Mouse (Mus musculus): ENCODE measurements at regions not wholly inside any gene's neighbourhood (a gene's known extent, or its start where the extent isn't known, plus 50 kb on each side); places are given as distances from the start of the nearest gene placed in this dataset.

DNA sequence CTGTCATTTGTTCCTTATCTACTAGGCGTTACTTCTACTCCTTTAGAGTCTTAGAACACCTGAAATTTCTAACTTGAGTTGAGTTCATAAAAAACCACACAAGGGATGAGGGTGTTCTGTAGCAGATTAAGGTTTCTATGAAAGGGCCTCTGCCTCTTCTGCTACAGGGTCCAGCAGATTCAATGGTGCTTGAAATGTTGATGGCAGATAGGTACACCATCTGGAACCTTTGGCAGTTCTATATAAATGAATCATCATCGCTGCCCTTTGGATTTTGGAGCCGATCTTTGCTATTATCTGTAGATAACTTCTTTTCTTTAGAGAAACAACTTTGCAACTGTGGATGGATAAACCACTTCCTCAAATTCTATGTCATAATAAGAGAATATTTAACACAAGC, 483.9 kb upstream of the Pappa start:
- Histone ChIP-seq H3K4me2 (ENCODE audit: low read length) (no peak overlapping the region), H3K36me3 (ENCODE audit: insufficient read depth, low read length) (no peaks in the 10 kb centered on the region), H3K4me3 (replicated peaks; ENCODE audit: low read depth, low read length) (no peak overlapping the region), H3K9ac (ENCODE audit: low read depth, low read length) (no peak overlapping the region), H3K4me1 (replicated peaks; ENCODE audit: insufficient read depth, low read length) (no peaks in the 10 kb centered on the region), H3K9me3 (replicated peaks; ENCODE audit: low read length) (no peaks in the 10 kb centered on the region), H3K27ac (no peak overlapping the region), H3K27me3 (ENCODE audit: insufficient read depth, low read length) (no peaks in the 10 kb centered on the region)
- no peak for ATAC-seq (replicated peaks; ENCODE audit: low FRiP score, low read depth)
- DNase-seq (ENCODE audit: low spot score), result no peak
- TF ChIP-seq CTCF (IDR thresholded peaks at IDR 0.05; ENCODE audit: low read depth), result no peak
- 79% methylated on average over 3 of the region's 3 CpGs for WGBS

DNA sequence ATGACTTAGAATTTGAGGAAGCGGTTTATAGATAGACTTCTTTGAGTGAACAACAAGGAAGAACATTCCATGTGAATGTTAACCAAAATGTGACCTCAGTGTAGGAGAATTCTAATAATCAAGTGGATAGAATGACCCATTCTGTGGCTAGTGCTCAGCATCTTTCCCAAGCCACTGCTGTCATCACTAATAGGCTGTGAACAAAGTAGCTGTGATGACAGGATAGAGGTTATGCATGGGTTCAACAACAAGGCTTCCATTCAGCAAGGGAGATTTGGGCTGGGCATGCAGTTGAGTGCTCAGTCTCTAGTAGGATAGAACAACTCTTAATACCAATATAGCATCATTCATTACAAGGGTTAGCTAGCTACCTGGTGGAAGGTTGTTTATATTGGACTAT, 483.0 kb upstream of the Pappa start:
- Histone ChIP-seq H3K36me3 (ENCODE audit: insufficient read depth, low read length) (no peaks in the 10 kb centered on the region), H3K4me2 (ENCODE audit: low read length) (no peak overlapping the region), H3K4me1 (replicated peaks; ENCODE audit: insufficient read depth, low read length) (no peaks in the 10 kb centered on the region), H3K27me3 (ENCODE audit: insufficient read depth, low read length) (no peaks in the 10 kb centered on the region), H3K9me3 (replicated peaks; ENCODE audit: low read length) (no peaks in the 10 kb centered on the region), H3K9ac (ENCODE audit: low read depth, low read length) (no peak overlapping the region), H3K27ac (no peak overlapping the region), H3K4me3 (replicated peaks; ENCODE audit: low read depth, low read length) (no peak overlapping the region)
- no peak for DNase-seq (ENCODE audit: low spot score)
- TF ChIP-seq CTCF (IDR thresholded peaks at IDR 0.05; ENCODE audit: low read depth), result no peak
- WGBS, result 87% methylated on average over 1 of the region's 1 CpGs
- ATAC-seq (replicated peaks; ENCODE audit: low FRiP score, low read depth), result no peak

DNA sequence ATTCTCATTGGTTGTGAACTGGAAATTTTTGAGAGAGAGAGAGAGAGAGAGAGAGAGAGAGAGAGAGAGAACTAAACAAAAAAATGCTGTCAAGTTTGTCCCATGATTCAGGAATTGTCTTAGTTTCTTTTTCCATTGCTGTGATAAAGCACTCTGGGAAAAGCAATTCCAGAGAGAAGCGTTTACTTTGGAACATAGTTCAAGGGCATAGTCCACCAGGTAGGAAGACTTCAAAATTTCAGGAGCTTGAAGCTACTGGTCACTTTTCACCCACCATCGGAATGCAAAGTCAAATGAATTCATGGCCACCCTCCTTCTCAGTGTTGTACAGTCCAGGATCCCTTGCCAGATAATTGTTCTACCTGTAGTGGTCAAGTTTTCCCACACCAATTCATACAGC, 478.8 kb upstream of the Pappa start:
- Histone ChIP-seq H3K4me1 (replicated peaks; ENCODE audit: insufficient read depth, low read length) (no peaks in the 10 kb centered on the region), H3K4me2 (ENCODE audit: low read length) (no peak overlapping the region), H3K9me3 (replicated peaks; ENCODE audit: low read length) (no peaks in the 10 kb centered on the region), H3K27ac (no peak overlapping the region), H3K27me3 (ENCODE audit: insufficient read depth, low read length) (no peaks in the 10 kb centered on the region), H3K9ac (ENCODE audit: low read depth, low read length) (no peak overlapping the region), H3K36me3 (ENCODE audit: insufficient read depth, low read length) (no peaks in the 10 kb centered on the region), H3K4me3 (replicated peaks; ENCODE audit: low read depth, low read length) (no peak overlapping the region)
- TF ChIP-seq CTCF (IDR thresholded peaks at IDR 0.05; ENCODE audit: low read depth), result no peak
- ATAC-seq (replicated peaks; ENCODE audit: low FRiP score, low read depth) (no peak), DNase-seq (ENCODE audit: low spot score) (no peak)
- 86% methylated on average over 2 of the region's 2 CpGs for WGBS

DNA sequence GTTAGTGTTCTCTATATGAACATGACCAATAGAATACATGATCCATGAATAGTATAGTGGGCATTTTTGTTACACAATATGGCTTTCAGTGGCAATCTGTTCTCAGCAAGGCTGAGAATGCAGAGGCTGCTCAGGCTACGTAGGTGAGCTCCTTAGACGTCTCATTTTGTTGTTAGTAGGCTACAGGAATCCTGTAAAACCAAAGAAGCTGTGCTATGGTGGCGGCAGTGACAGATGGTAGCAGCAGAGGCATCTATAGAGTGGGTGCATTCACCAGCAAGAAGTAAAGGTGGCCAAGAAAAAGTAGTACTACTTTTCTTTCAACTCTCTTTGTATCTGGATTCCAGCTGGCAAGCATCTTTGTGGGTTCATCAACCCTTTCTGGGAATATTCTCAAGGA, 469.8 kb upstream of the Pappa start:
- no peak overlapping the region for H3K4me3 ChIP-seq (replicated peaks; ENCODE audit: low read depth, low read length)
- no peaks in the 10 kb centered on the region for H3K9me3 ChIP-seq (replicated peaks; ENCODE audit: low read length)
- no peak overlapping the region for H3K27ac ChIP-seq
- no peak overlapping the region for H3K9ac ChIP-seq (ENCODE audit: low read depth, low read length)
- no peaks in the 10 kb centered on the region for H3K4me1 ChIP-seq (replicated peaks; ENCODE audit: insufficient read depth, low read length)
- no peak for TF ChIP-seq CTCF (IDR thresholded peaks at IDR 0.05; ENCODE audit: low read depth)
- DNase-seq (ENCODE audit: low spot score), result no peak
- no peak for ATAC-seq (replicated peaks; ENCODE audit: low FRiP score, low read depth)
- no peak overlapping the region for H3K4me2 ChIP-seq (ENCODE audit: low read length)
- no peaks in the 10 kb centered on the region for H3K27me3 ChIP-seq (ENCODE audit: insufficient read depth, low read length)
- H3K36me3 ChIP-seq (ENCODE audit: insufficient read depth, low read length), result no peaks in the 10 kb centered on the region
- WGBS, result 83% methylated on average over 3 of the region's 3 CpGs

DNA sequence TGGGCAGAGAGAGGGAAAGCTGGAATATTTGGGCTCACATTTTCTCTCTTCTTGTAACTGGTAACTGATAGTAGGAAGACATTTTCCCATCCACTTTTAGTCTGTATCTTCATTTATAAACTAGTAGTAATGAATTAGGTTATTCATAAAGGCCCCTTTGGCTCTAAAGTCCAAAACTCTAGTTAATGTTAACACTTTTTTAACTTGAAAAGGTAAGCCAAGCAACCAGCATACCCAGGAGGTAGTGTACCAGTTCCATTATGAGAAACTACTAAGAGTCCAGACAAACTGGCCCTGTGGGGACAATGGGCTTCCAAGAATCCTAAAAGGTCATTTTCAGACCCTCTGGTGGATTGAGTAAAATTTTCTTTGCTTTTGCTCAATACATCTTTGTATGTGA, 468.4 kb upstream of the Pappa start:
- Histone ChIP-seq H3K27me3 (ENCODE audit: insufficient read depth, low read length) (no peaks in the 10 kb centered on the region), H3K4me3 (replicated peaks; ENCODE audit: low read depth, low read length) (no peak overlapping the region), H3K36me3 (ENCODE audit: insufficient read depth, low read length) (no peaks in the 10 kb centered on the region), H3K9ac (ENCODE audit: low read depth, low read length) (no peak overlapping the region), H3K4me1 (replicated peaks; ENCODE audit: insufficient read depth, low read length) (no peaks in the 10 kb centered on the region), H3K27ac (no peak overlapping the region), H3K9me3 (replicated peaks; ENCODE audit: low read length) (no peaks in the 10 kb centered on the region), H3K4me2 (ENCODE audit: low read length) (no peak overlapping the region)
- DNase-seq (ENCODE audit: low spot score) (no peak), ATAC-seq (replicated peaks; ENCODE audit: low FRiP score, low read depth) (no peak)
- no peak for TF ChIP-seq CTCF (IDR thresholded peaks at IDR 0.05; ENCODE audit: low read depth)

DNA sequence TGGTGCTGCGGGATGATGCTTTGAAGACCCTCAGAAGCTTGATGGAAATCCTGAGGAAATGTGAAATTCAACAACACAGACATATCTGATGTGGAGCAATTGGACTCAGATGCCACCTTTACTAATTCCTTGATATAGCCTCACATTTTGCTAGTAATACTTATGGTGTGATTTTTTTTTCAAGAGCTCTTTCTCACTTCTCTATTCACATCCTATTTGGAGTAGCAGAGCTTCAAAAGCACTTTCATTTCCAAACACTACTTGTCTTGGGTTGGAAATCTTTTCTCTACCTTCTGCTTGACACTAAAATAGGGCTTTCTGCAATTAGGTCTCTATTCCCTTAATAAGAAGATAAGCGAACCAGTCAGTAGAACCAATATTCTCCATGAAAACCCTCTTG, 460.3 kb upstream of the Pappa start:
- H3K4me3 ChIP-seq (replicated peaks; ENCODE audit: low read depth, low read length), result no peak overlapping the region
- DNase-seq (ENCODE audit: low spot score), result no peak
- H3K4me1 ChIP-seq (replicated peaks; ENCODE audit: insufficient read depth, low read length), result no peaks in the 10 kb centered on the region
- ATAC-seq (replicated peaks; ENCODE audit: low FRiP score, low read depth), result no peak
- no peaks in the 10 kb centered on the region for H3K27me3 ChIP-seq (ENCODE audit: insufficient read depth, low read length)
- no peaks in the 10 kb centered on the region for H3K36me3 ChIP-seq (ENCODE audit: insufficient read depth, low read length)
- 91% methylated on average over 2 of the region's 2 CpGs for WGBS
- TF ChIP-seq CTCF (IDR thresholded peaks at IDR 0.05; ENCODE audit: low read depth), result no peak
- H3K4me2 ChIP-seq (ENCODE audit: low read length), result no peak overlapping the region
- H3K9me3 ChIP-seq (replicated peaks; ENCODE audit: low read length), result no peaks in the 10 kb centered on the region
- no peak overlapping the region for H3K27ac ChIP-seq
- no peak overlapping the region for H3K9ac ChIP-seq (ENCODE audit: low read depth, low read length)

DNA sequence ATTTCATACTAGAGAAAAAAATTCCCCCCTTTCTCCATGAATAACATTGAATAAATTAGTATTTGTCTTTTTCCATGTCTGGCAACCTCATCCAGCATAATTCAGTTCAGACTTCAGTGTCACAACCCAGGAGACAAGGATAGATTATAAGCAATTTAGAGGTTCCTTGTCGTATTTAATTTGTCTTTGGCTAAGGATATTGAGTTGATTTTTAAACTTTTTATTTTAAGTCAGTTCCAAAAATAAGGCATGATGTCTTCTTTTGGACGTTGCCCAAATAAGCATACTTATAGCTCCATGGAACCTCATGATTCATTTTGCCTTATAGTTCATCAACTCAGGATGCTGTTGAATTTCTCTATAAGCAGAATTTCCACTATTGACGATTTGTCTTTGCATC, 456.0 kb upstream of the Pappa start:
- ATAC-seq (replicated peaks; ENCODE audit: low FRiP score, low read depth), result no peak
- Histone ChIP-seq H3K9me3 (replicated peaks; ENCODE audit: low read length) (no peaks in the 10 kb centered on the region), H3K4me1 (replicated peaks; ENCODE audit: insufficient read depth, low read length) (no peaks in the 10 kb centered on the region), H3K4me2 (ENCODE audit: low read length) (no peak overlapping the region), H3K36me3 (ENCODE audit: insufficient read depth, low read length) (no peaks in the 10 kb centered on the region), H3K27ac (no peak overlapping the region), H3K9ac (ENCODE audit: low read depth, low read length) (no peak overlapping the region), H3K27me3 (ENCODE audit: insufficient read depth, low read length) (no peaks in the 10 kb centered on the region), H3K4me3 (replicated peaks; ENCODE audit: low read depth, low read length) (no peak overlapping the region)
- no peak for TF ChIP-seq CTCF (IDR thresholded peaks at IDR 0.05; ENCODE audit: low read depth)
- 83% methylated on average over 3 of the region's 3 CpGs for WGBS
- no peak for DNase-seq (ENCODE audit: low spot score)

Measured in kidney, postnatal 0 days (tissue).